Mouse (Mus musculus) C2C12 (cell line): ENCODE measurements at regions not wholly inside any gene's neighbourhood (a gene's known extent, or its start where the extent isn't known, plus 50 kb on each side); places are given as distances from the start of the nearest gene placed in this dataset.

Experiments used
- H3K27me3 ChIP-seq: one replicate; pipeline ENCODE4 v1.6.1; 2011; ENCODE audit not compliant: control insufficient read depth, insufficient read depth, insufficient read length
- H3K36me3 ChIP-seq: one replicate; pipeline ENCODE4 v1.6.1; 2011; ENCODE audit not compliant: control insufficient read depth, insufficient read depth
- H3K4me3 ChIP-seq: one replicate; pipeline ENCODE4 v1.5.1; 2011; ENCODE audit warnings: mild to moderate bottlenecking, control low read depth; ENCODE audit not compliant: poor library complexity, insufficient read depth, severe bottlenecking
- H3K79me2 ChIP-seq: one replicate; pipeline ENCODE4 v1.6.1; 2011; ENCODE audit not compliant: control insufficient read depth, insufficient read depth
- H3K79me3 ChIP-seq: one replicate; pipeline ENCODE4 v1.6.1; 2011; ENCODE audit warnings: low read depth, control low read depth
- H3ac ChIP-seq: one replicate; pipeline ENCODE3; 2011; ENCODE audit warnings: low read depth; ENCODE audit not compliant: control insufficient read depth, insufficient read length
- CEBPB ChIP-seq: IDR thresholded peaks from one replicate; pipeline ENCODE4 v1.6.1; 2011; ENCODE audit warnings: low read depth, mild to moderate bottlenecking, control low read depth, moderate library complexity
- CTCF ChIP-seq: IDR thresholded peaks from one replicate; pipeline ENCODE4 v1.5.1; 2011; ENCODE audit not compliant: control insufficient read depth, insufficient read depth, insufficient read length
- FOSL1 ChIP-seq: IDR thresholded peaks from one replicate; pipeline ENCODE4 v1.8.0; 2011; ENCODE audit warnings: mild to moderate bottlenecking, low read length; ENCODE audit not compliant: poor library complexity, insufficient read depth, severe bottlenecking
- MAX ChIP-seq: IDR thresholded peaks from one replicate; pipeline ENCODE4 v1.6.1; 2011; ENCODE audit warnings: mild to moderate bottlenecking, control low read depth
- MYOD1 ChIP-seq: IDR thresholded peaks from one replicate; pipeline ENCODE4 v1.6.1; 2011; ENCODE audit warnings: low read depth; ENCODE audit not compliant: control insufficient read depth, insufficient read length
- MYOG ChIP-seq: IDR thresholded peaks from one replicate; pipeline ENCODE4 v1.6.1; 2011; ENCODE audit not compliant: control insufficient read depth, insufficient read length; ENCODE audit errors: extremely low read depth
- USF1 ChIP-seq: IDR thresholded peaks from one replicate; pipeline ENCODE4 v1.6.1; 2011; ENCODE audit warnings: low read depth, mild to moderate bottlenecking, control low read depth, moderate library complexity

- Histone ChIP-seq H3K27me3 (no peaks in the 10 kb centered on the region), H3K79me2 (no peaks in the 10 kb centered on the region), H3K36me3 (no peaks in the 10 kb centered on the region), H3K4me3 (no peak overlapping the region), H3K79me3 (no peaks in the 10 kb centered on the region), H3ac (no peak overlapping the region)
- no peak for TF ChIP-seq MYOD1
- TF ChIP-seq CTCF, result no peak
- TF ChIP-seq MAX, result no peak
- no peak for TF ChIP-seq FOSL1
- no peak for TF ChIP-seq MYOG
- TF ChIP-seq CEBPB, result no peak
- TF ChIP-seq USF1, result no peak
These were observed 156.2 kb upstream of the Egflam start for GRCm38 (mm10) chr15:7554433-7554832.

GRCm38 (mm10) chr15:7563279-7563678 is 165.1 kb upstream of the Egflam start:
- Histone ChIP-seq H3K79me2 (no peaks in the 10 kb centered on the region), H3K4me3 (no peak overlapping the region), H3K27me3 (no peaks in the 10 kb centered on the region), H3K79me3 (no peaks in the 10 kb centered on the region), H3K36me3 (no peaks in the 10 kb centered on the region), H3ac (no peak overlapping the region)
- TF ChIP-seq CTCF (no peak), MYOD1 (no peak), FOSL1 (no peak), CEBPB (no peak), MAX (no peak), MYOG (no peak), USF1 (no peak)

GRCm38 (mm10) chr15:7563726-7564125 is 165.5 kb upstream of the Egflam start:
- TF ChIP-seq MYOG (no peak), FOSL1 (no peak), MAX (no peak), USF1 (no peak), MYOD1 (no peak), CTCF (no peak), CEBPB (no peak)
- Histone ChIP-seq H3K36me3 (no peaks in the 10 kb centered on the region), H3K79me3 (no peaks in the 10 kb centered on the region), H3ac (no peak overlapping the region), H3K4me3 (no peak overlapping the region), H3K79me2 (no peaks in the 10 kb centered on the region), H3K27me3 (no peaks in the 10 kb centered on the region)

GRCm38 (mm10) chr15:7572221-7572620 is 174.0 kb upstream of the Egflam start:
- H3K4me3 ChIP-seq, result no peak overlapping the region
- TF ChIP-seq CEBPB (no peak), USF1 (no peak), MAX (no peak)

GRCm38 (mm10) chr15:7574264-7574663 is 176.1 kb upstream of the Egflam start:
- TF ChIP-seq MYOG (no peak), USF1 (no peak), MAX (no peak), CTCF (no peak), CEBPB (no peak), MYOD1 (no peak), FOSL1 (no peak)
- no peak overlapping the region for H3ac ChIP-seq
- no peaks in the 10 kb centered on the region for H3K27me3 ChIP-seq
- no peaks in the 10 kb centered on the region for H3K79me3 ChIP-seq
- H3K36me3 ChIP-seq, result no peaks in the 10 kb centered on the region
- H3K79me2 ChIP-seq, result no peaks in the 10 kb centered on the region
- H3K4me3 ChIP-seq, result no peak overlapping the region

More at GRCm38 (mm10) chr15:7572221-7572620, 174.0 kb upstream of the Egflam start:
- H3K79me3 ChIP-seq, result no peaks in the 10 kb centered on the region
- H3K79me2 ChIP-seq, result no peaks in the 10 kb centered on the region
- no peaks in the 10 kb centered on the region for H3K36me3 ChIP-seq
- H3K27me3 ChIP-seq, result no peaks in the 10 kb centered on the region
- no peak overlapping the region for H3ac ChIP-seq

- no peak overlapping the region for H3ac ChIP-seq
- no peaks in the 10 kb centered on the region for H3K79me3 ChIP-seq
- TF ChIP-seq CEBPB (no peak), USF1 (no peak), FOSL1 (no peak), MAX (no peak), CTCF (no peak), MYOD1 (no peak), MYOG (no peak)
- H3K4me3 ChIP-seq, result no peak overlapping the region
- no peaks in the 10 kb centered on the region for H3K36me3 ChIP-seq
- no peaks in the 10 kb centered on the region for H3K27me3 ChIP-seq
- H3K79me2 ChIP-seq, result no peaks in the 10 kb centered on the region
These were observed 176.6 kb upstream of the Egflam start for GRCm38 (mm10) chr15:7574811-7575210.
